Mouse (Mus musculus): ENCODE measurements around the gene Atp6v1fnb. TPM values are rescaled to one million over a fixed set of nuclear protein-coding genes. Genes with fewer than 3 reads are reported as not detected.
A peak's percentile ranks its signal among the peaks of the same experiment; 100 is the strongest.

The Atp6v1fnb gene
- polyA plus RNA-seq, 1 experiment = not detected

GRCm38 (mm10) chr6:29513284-29513683 lies 42.0 kb downstream of the Atp6v1fnb start:
- no peaks in the 10 kb centered on the region for H3K79me2 ChIP-seq (ENCODE audit: control insufficient read depth, insufficient read depth)
- no peak overlapping the region for H3ac ChIP-seq (ENCODE audit: control insufficient read depth, insufficient read length, low read depth)
- no peaks in the 10 kb centered on the region for H3K79me3 ChIP-seq (ENCODE audit: low read depth)
- no peak for TF ChIP-seq MYOD1 (IDR thresholded peaks at IDR 0.05; ENCODE audit: control insufficient read depth, insufficient read length, low read depth)
- TF ChIP-seq CEBPB (IDR thresholded peaks at IDR 0.05; ENCODE audit: low read depth) = no peak
- no peaks in the 10 kb centered on the region for H3K36me3 ChIP-seq (ENCODE audit: control insufficient read depth, insufficient read depth)
- H3K27me3 ChIP-seq (ENCODE audit: control insufficient read depth, insufficient read depth, insufficient read length) = peaks cover under 1% of the 10 kb centered on the region
- H3K4me3 ChIP-seq (ENCODE audit: insufficient read depth, poor library complexity, severe bottlenecking) = peak overlapping the region; percentile 2

GRCm38 (mm10) chr6:29517139-29517538 lies 45.9 kb downstream of the Atp6v1fnb start:
- Histone ChIP-seq H3K36me3 (ENCODE audit: control insufficient read depth, insufficient read depth) (no peaks in the 10 kb centered on the region), H3ac (ENCODE audit: control insufficient read depth, insufficient read length, low read depth) (no peak overlapping the region), H3K79me2 (ENCODE audit: control insufficient read depth, insufficient read depth) (no peaks in the 10 kb centered on the region), H3K79me3 (ENCODE audit: low read depth) (no peaks in the 10 kb centered on the region), H3K27me3 (ENCODE audit: control insufficient read depth, insufficient read depth, insufficient read length) (peaks cover 6% of the 10 kb centered on the region), H3K4me3 (ENCODE audit: insufficient read depth, poor library complexity, severe bottlenecking) (no peak overlapping the region)
- peak; percentile 82 for TF ChIP-seq CTCF (IDR thresholded peaks at IDR 0.05; ENCODE audit: control insufficient read depth, insufficient read depth, insufficient read length)
- no peak for TF ChIP-seq CEBPB (IDR thresholded peaks at IDR 0.05; ENCODE audit: low read depth)
- TF ChIP-seq MYOD1 (IDR thresholded peaks at IDR 0.05; ENCODE audit: control insufficient read depth, insufficient read length, low read depth) = peak; percentile 93

GRCm38 (mm10) chr6:29522626-29523300 lies 51.5 kb downstream of the Atp6v1fnb start:
- H3K79me3 ChIP-seq (ENCODE audit: low read depth) = no peaks in the 10 kb centered on the region
- H3ac ChIP-seq (ENCODE audit: control insufficient read depth, insufficient read length, low read depth) = no peak overlapping the region
- no peaks in the 10 kb centered on the region for H3K79me2 ChIP-seq (ENCODE audit: control insufficient read depth, insufficient read depth)
- TF ChIP-seq CEBPB (IDR thresholded peaks at IDR 0.05; ENCODE audit: low read depth) (no peak), USF1 (IDR thresholded peaks at IDR 0.05; ENCODE audit: low read depth) (no peak), MYOD1 (IDR thresholded peaks at IDR 0.05; ENCODE audit: control insufficient read depth, insufficient read length, low read depth) (no peak)
- no peaks in the 10 kb centered on the region for H3K36me3 ChIP-seq (ENCODE audit: control insufficient read depth, insufficient read depth)
- peaks cover 6% of the 10 kb centered on the region for H3K27me3 ChIP-seq (ENCODE audit: control insufficient read depth, insufficient read depth, insufficient read length)
- H3K4me3 ChIP-seq (ENCODE audit: insufficient read depth, poor library complexity, severe bottlenecking) = no peak overlapping the region

Other genes with a start within 250 kb of the Atp6v1fnb start
- 33.9 TPM for gene Hilpda, start 198.9 kb upstream of the Atp6v1fnb start, polyA plus RNA-seq (2012; fragmentation: generic; extraction: Trizol)
- 0.19 TPM for gene Fam71f2, start 191.8 kb upstream of the Atp6v1fnb start, polyA plus RNA-seq (2012; fragmentation: generic; extraction: Trizol)
- gene Fam71f1, start 152.3 kb upstream of the Atp6v1fnb start, polyA plus RNA-seq (2012; fragmentation: generic; extraction: Trizol) = 0.22 TPM
- gene Calu, start 123.4 kb upstream of the Atp6v1fnb start, polyA plus RNA-seq (2012; fragmentation: generic; extraction: Trizol) = 169 TPM
- 0.06 TPM for gene Opn1sw, start 83.0 kb upstream of the Atp6v1fnb start, polyA plus RNA-seq (2012; fragmentation: generic; extraction: Trizol)
- gene Ccdc136, start 75.1 kb upstream of the Atp6v1fnb start, polyA plus RNA-seq (2012; fragmentation: generic; extraction: Trizol) = 8.1 TPM
- gene Flnc, start 38.2 kb upstream of the Atp6v1fnb start, polyA plus RNA-seq (2012; fragmentation: generic; extraction: Trizol) = 51.0 TPM
- 210 TPM for gene Atp6v1f, start 3.7 kb upstream of the Atp6v1fnb start, polyA plus RNA-seq (2012; fragmentation: generic; extraction: Trizol)
- gene Kcp, start 36.5 kb downstream of the Atp6v1fnb start, polyA plus RNA-seq (2012; fragmentation: generic; extraction: Trizol) = 0.18 TPM
- 7.6 TPM for gene Irf5, start 55.2 kb downstream of the Atp6v1fnb start, polyA plus RNA-seq (2012; fragmentation: generic; extraction: Trizol)
- gene Tnpo3, start 138.4 kb downstream of the Atp6v1fnb start, polyA plus RNA-seq (2012; fragmentation: generic; extraction: Trizol) = 29.4 TPM
- gene Tspan33, start 222.8 kb downstream of the Atp6v1fnb start, polyA plus RNA-seq (2012; fragmentation: generic; extraction: Trizol) = 1.2 TPM

Measured in C2C12 (cell line).